Mouse (Mus musculus) midbrain, embryonic 10.5 days (tissue): ENCODE data around the gene Hddc2. TPM values are rescaled to one million over a fixed set of nuclear protein-coding genes. Genes with fewer than 3 reads are reported as not detected.
"Not testable (repeated sequence)": the region's sequence is repeated elsewhere in the genome, so short reads cannot be mapped to it uniquely, and the experiment has no call there.

ENCODE experiments used
- DNase-seq: peaks from one replicate; pipeline ENCODE4 v3.0.0-alpha.2; 2017; ENCODE audit warnings: low spot score
- H3K27ac ChIP-seq: fragments of 300-500 bp; sonication (generic); replicated peaks from 2 replicates; pipeline ENCODE4 v1.5.1; 2016; ENCODE audit warnings: mild to moderate bottlenecking
- H3K27me3 ChIP-seq: fragments of 300-500 bp; sonication (generic); 2 replicates; pipeline ENCODE4 v1.6.1; 2016; ENCODE audit warnings: low read depth, mild to moderate bottlenecking; ENCODE audit not compliant: poor library complexity, severe bottlenecking
- H3K36me3 ChIP-seq: fragments of 300-500 bp; sonication (generic); 2 replicates; pipeline ENCODE4 v1.6.1; 2016; ENCODE audit warnings: mild to moderate bottlenecking, moderate library complexity
- H3K4me1 ChIP-seq: fragments of 300-500 bp; sonication (generic); 2 replicates; pipeline ENCODE4 v1.6.1; 2016
- H3K4me3 ChIP-seq: fragments of 300-500 bp; sonication (generic); 2 replicates; pipeline ENCODE4 v1.5.1; 2016; ENCODE audit warnings: mild to moderate bottlenecking, moderate library complexity
- H3K9me3 ChIP-seq: fragments of 300-500 bp; sonication (generic); replicated peaks from 2 replicates; pipeline ENCODE4 v1.6.1; 2016; ENCODE audit warnings: mild to moderate bottlenecking
- WGBS: fragments of 180-500 bp; shearing (Covaris S2); methylation state at CpG from one replicate; pipeline ENCODE4 v1.1.7; 2016; 5-methylcytosine and 5-hydroxymethylcytosine counted together
- polyA plus RNA-seq: library from polyadenylated mRNA; unstranded; fragments of >200 nt; fragmentation: Nextera tagmentation; extraction: Ambion mirVana; gene quantifications from 2 replicates; pipeline ENCODE4 v1.2.1, GENCODE M21; 2016

Gene Hddc2
- polyA plus RNA-seq, 1 experiment from 2014 or later = 86.1 TPM

GRCm38 (mm10) chr10:31307024-31307598 lies 6.1 kb upstream of the Hddc2 start:
- Histone ChIP-seq H3K36me3 (no peaks in the 10 kb centered on the region), H3K9me3 (no peaks in the 10 kb centered on the region), H3K27ac (no peak overlapping the region), H3K4me3 (no peak overlapping the region), H3K27me3 (no peaks in the 10 kb centered on the region), H3K4me1 (no peaks in the 10 kb centered on the region)
- WGBS = 32% methylated on average over 1 of the region's 1 CpGs
- no peak for DNase-seq

- Histone ChIP-seq H3K4me3 (no peak overlapping the region), H3K9me3 (no peaks in the 10 kb centered on the region), H3K27ac (no peak overlapping the region), H3K4me1 (peaks cover 13% of the 10 kb centered on the region), H3K27me3 (no peaks in the 10 kb centered on the region), H3K36me3 (peaks cover 59% of the 10 kb centered on the region)
- 82% methylated on average over 5 of the region's 5 CpGs for WGBS
- DNase-seq = no peak
Observed at GRCm38 (mm10) chr10:31318491-31318890, 5.3 kb downstream of the Hddc2 start.

- Histone ChIP-seq H3K4me1 (no peaks in the 10 kb centered on the region), H3K27me3 (no peaks in the 10 kb centered on the region), H3K4me3 (no peak overlapping the region), H3K27ac (no peak overlapping the region), H3K9me3 (no peaks in the 10 kb centered on the region), H3K36me3 (peaks cover 36% of the 10 kb centered on the region)
- DNase-seq = no peak
- 95% methylated on average over 1 of the region's 1 CpGs for whole genome bisulfite sequencing
Observed at GRCm38 (mm10) chr10:31329436-31329835, 16.3 kb downstream of the Hddc2 start.

- no peak for DNase-seq
- Histone ChIP-seq H3K4me1 (no peaks in the 10 kb centered on the region), H3K36me3 (peaks cover 36% of the 10 kb centered on the region), H3K4me3 (no peak overlapping the region), H3K27me3 (no peaks in the 10 kb centered on the region), H3K9me3 (no peaks in the 10 kb centered on the region), H3K27ac (no peak overlapping the region)
- WGBS = 89% methylated on average over 3 of the region's 3 CpGs
Observed at GRCm38 (mm10) chr10:31330286-31330962, 17.2 kb downstream of the Hddc2 start.

GRCm38 (mm10) chr10:31331225-31331775 lies 18.1 kb downstream of the Hddc2 start:
- no peaks in the 10 kb centered on the region for H3K4me1 ChIP-seq
- no peaks in the 10 kb centered on the region for H3K9me3 ChIP-seq
- 87% methylated on average over 4 of the region's 4 CpGs for WGBS
- peaks cover 27% of the 10 kb centered on the region for H3K36me3 ChIP-seq
- no peak overlapping the region for H3K27ac ChIP-seq
- DNase-seq = no peak
- H3K27me3 ChIP-seq = no peaks in the 10 kb centered on the region
- H3K4me3 ChIP-seq = no peak overlapping the region

GRCm38 (mm10) chr10:31336432-31336831 lies 23.2 kb downstream of the Hddc2 start:
- H3K9me3 ChIP-seq = no peaks in the 10 kb centered on the region
- H3K27me3 ChIP-seq = no peaks in the 10 kb centered on the region
- H3K36me3 ChIP-seq = no peaks in the 10 kb centered on the region
- 95% methylated on average over 5 of the region's 5 CpGs for WGBS
- H3K4me1 ChIP-seq = no peaks in the 10 kb centered on the region
- H3K4me3 ChIP-seq = no peak overlapping the region
- H3K27ac ChIP-seq = no peak overlapping the region
- no peak for DNase-seq

- WGBS = 91% methylated on average over 8 of the region's 8 CpGs
- H3K4me1 ChIP-seq = peaks cover 7% of the 10 kb centered on the region
- DNase-seq = no peak
- H3K27ac ChIP-seq = no peak overlapping the region
- no peaks in the 10 kb centered on the region for H3K9me3 ChIP-seq
- H3K27me3 ChIP-seq = no peaks in the 10 kb centered on the region
- H3K36me3 ChIP-seq = no peaks in the 10 kb centered on the region
- H3K4me3 ChIP-seq = no peak overlapping the region
Observed at GRCm38 (mm10) chr10:31346401-31346800, 33.2 kb downstream of the Hddc2 start.

- H3K9me3 ChIP-seq = no peaks in the 10 kb centered on the region
- WGBS = 88% methylated on average over 2 of the region's 2 CpGs
- H3K4me1 ChIP-seq = no peaks in the 10 kb centered on the region
- DNase-seq = no peak
- H3K27ac ChIP-seq = no peak overlapping the region
- no peak overlapping the region for H3K4me3 ChIP-seq
- H3K36me3 ChIP-seq = no peaks in the 10 kb centered on the region
- no peaks in the 10 kb centered on the region for H3K27me3 ChIP-seq
Observed at GRCm38 (mm10) chr10:31351056-31351455, 37.9 kb downstream of the Hddc2 start.

- 98% methylated on average over 1 of the region's 1 CpGs for WGBS
- no peaks in the 10 kb centered on the region for H3K27me3 ChIP-seq
- H3K36me3 ChIP-seq = no peaks in the 10 kb centered on the region
- no peaks in the 10 kb centered on the region for H3K9me3 ChIP-seq
- no peak overlapping the region for H3K27ac ChIP-seq
- no peak overlapping the region for H3K4me3 ChIP-seq
- no peak for DNase-seq
- no peaks in the 10 kb centered on the region for H3K4me1 ChIP-seq
Observed at GRCm38 (mm10) chr10:31352845-31353427, 39.8 kb downstream of the Hddc2 start.

- WGBS = 92% methylated on average over 2 of the region's 2 CpGs
- no peak for DNase-seq
- Histone ChIP-seq H3K4me3 (no peak overlapping the region), H3K36me3 (no peaks in the 10 kb centered on the region), H3K27me3 (no peaks in the 10 kb centered on the region), H3K4me1 (no peaks in the 10 kb centered on the region), H3K27ac (no peak overlapping the region), H3K9me3 (no peaks in the 10 kb centered on the region)
Observed at GRCm38 (mm10) chr10:31354141-31354540, 41.0 kb downstream of the Hddc2 start.

- H3K27me3 ChIP-seq = no peaks in the 10 kb centered on the region
- H3K36me3 ChIP-seq = no peaks in the 10 kb centered on the region
- H3K4me1 ChIP-seq = no peaks in the 10 kb centered on the region
- DNase-seq = no peak
- H3K9me3 ChIP-seq = no peaks in the 10 kb centered on the region
- no peak overlapping the region for H3K4me3 ChIP-seq
- H3K27ac ChIP-seq = no peak overlapping the region
- WGBS = 87% methylated on average over 7 of the region's 7 CpGs
Observed at GRCm38 (mm10) chr10:31354886-31355461, 41.8 kb downstream of the Hddc2 start.

- H3K4me3 ChIP-seq = no peak overlapping the region
- H3K9me3 ChIP-seq = no peaks in the 10 kb centered on the region
- 88% methylated on average over 4 of the region's 4 CpGs for WGBS
- no peak overlapping the region for H3K27ac ChIP-seq
- H3K36me3 ChIP-seq = no peaks in the 10 kb centered on the region
- no peaks in the 10 kb centered on the region for H3K4me1 ChIP-seq
- no peak for DNase-seq
- H3K27me3 ChIP-seq = no peaks in the 10 kb centered on the region
Observed at GRCm38 (mm10) chr10:31359749-31360148, 46.6 kb downstream of the Hddc2 start.

GRCm38 (mm10) chr10:31370200-31370599 lies 57.0 kb downstream of the Hddc2 start:
- not testable (repeated sequence) for H3K4me1 ChIP-seq, H3K9me3 ChIP-seq, H3K36me3 ChIP-seq, DNase-seq, H3K4me3 ChIP-seq, H3K27ac ChIP-seq, H3K27me3 ChIP-seq
- 17% methylated on average over 4 of the region's 5 CpGs for WGBS
